Mouse (Mus musculus) neural tube, embryonic 10.5 days (tissue): ENCODE data around the gene Maml2.
A peak's percentile ranks its signal among the peaks of the same experiment; 100 is the strongest.

Source experiments
- DNase-seq: peaks from one replicate; pipeline ENCODE4 v3.0.0-alpha.2; 2017; ENCODE audit warnings: low spot score; ENCODE audit errors: extremely low spot score

Maml2 gene

GRCm38 (mm10) chr9:13661768-13662623, 364.2 kb downstream of the Maml2 start:
- DNase-seq: peak; percentile 56

- DNase-seq: no peak
Measured at GRCm38 (mm10) chr9:13665487-13665969, 367.8 kb downstream of the Maml2 start.

- DNase-seq: no peak
Measured at GRCm38 (mm10) chr9:13667955-13668354, 370.2 kb downstream of the Maml2 start.

GRCm38 (mm10) chr9:13668742-13669141, 371.0 kb downstream of the Maml2 start:
- no peak for DNase-seq

GRCm38 (mm10) chr9:13671125-13671769, 373.5 kb downstream of the Maml2 start:
- no peak for DNase-seq

- no peak for DNase-seq
Measured at GRCm38 (mm10) chr9:13673304-13673703, 375.5 kb downstream of the Maml2 start.

- no peak for DNase-seq
Measured at GRCm38 (mm10) chr9:13678026-13678425, 380.3 kb downstream of the Maml2 start.

- DNase-seq: no peak
Measured at GRCm38 (mm10) chr9:13679696-13680095, 381.9 kb downstream of the Maml2 start.

GRCm38 (mm10) chr9:13681147-13681546, 383.4 kb downstream of the Maml2 start:
- DNase-seq: no peak

GRCm38 (mm10) chr9:13681581-13682038, 383.9 kb downstream of the Maml2 start:
- DNase-seq: peak; percentile 63

GRCm38 (mm10) chr9:13684327-13684934, 386.7 kb downstream of the Maml2 start:
- DNase-seq: no peak

- no peak for DNase-seq
Measured at GRCm38 (mm10) chr9:13686977-13687659, 389.4 kb downstream of the Maml2 start.

- DNase-seq: no peak
Measured at GRCm38 (mm10) chr9:13688997-13689396, 391.2 kb downstream of the Maml2 start.

- no peak for DNase-seq
Measured at GRCm38 (mm10) chr9:13690321-13690720, 392.6 kb downstream of the Maml2 start.

- no peak for DNase-seq
Measured at GRCm38 (mm10) chr9:13693693-13694284, 396.0 kb downstream of the Maml2 start.

- DNase-seq: no peak
Measured at GRCm38 (mm10) chr9:13694293-13694692, 396.5 kb downstream of the Maml2 start.

- DNase-seq: no peak
Measured at GRCm38 (mm10) chr9:13697041-13697811, 399.5 kb downstream of the Maml2 start.

GRCm38 (mm10) chr9:13697869-13698268, 400.1 kb downstream of the Maml2 start:
- no peak for DNase-seq

- peak; percentile 24 for DNase-seq
Measured at GRCm38 (mm10) chr9:13699061-13699780, 401.5 kb downstream of the Maml2 start.

GRCm38 (mm10) chr9:13699781-13700116, 402.0 kb downstream of the Maml2 start:
- DNase-seq: no peak
